Mouse (Mus musculus): Measurements from ENCODE around the gene B4galnt2. TPM values are rescaled to one million over a fixed set of nuclear protein-coding genes. Genes with fewer than 3 reads are reported as not detected.
"Not testable (repeated sequence)": the region's sequence is repeated elsewhere in the genome, so short reads cannot be mapped to it uniquely, and the experiment has no call there.

The B4galnt2 gene
- polyA plus RNA-seq, 1 experiment from 2014 or later = not detected

DNA sequence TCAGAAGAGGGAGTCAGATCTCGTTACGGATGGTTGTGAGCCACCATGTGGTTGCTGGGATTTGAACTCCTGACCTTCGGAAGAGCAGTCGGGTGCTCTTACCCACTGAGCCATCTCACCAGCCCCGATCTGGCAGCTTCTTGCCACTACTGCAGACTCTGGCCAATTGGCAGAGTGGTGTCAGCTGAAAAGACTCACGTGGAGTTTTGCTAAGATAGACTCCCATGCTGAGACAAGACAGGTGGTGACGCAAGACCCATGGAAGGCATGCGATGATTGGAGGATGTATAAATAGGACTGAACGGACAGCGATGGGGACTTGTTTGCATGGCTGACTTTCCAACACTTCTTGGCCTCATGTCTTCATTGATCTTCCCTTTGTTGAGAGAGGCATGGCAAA lies 17.5 kb upstream of the B4galnt2 start:
- not testable (repeated sequence) for DNase-seq (ENCODE audit: low spot score); H3K4me3 ChIP-seq (replicated peaks; ENCODE audit: low read length); H3K27me3 ChIP-seq (ENCODE audit: control insufficient read depth, insufficient read depth, low read length); H3K4me2 ChIP-seq (replicated peaks); H3K27ac ChIP-seq; H3K36me3 ChIP-seq (replicated peaks; ENCODE audit: control insufficient read depth, insufficient read depth); ATAC-seq (ENCODE audit: low FRiP score); H3K4me1 ChIP-seq (replicated peaks; ENCODE audit: control insufficient read depth, insufficient read depth, low read length); H3K9me3 ChIP-seq (ENCODE audit: control insufficient read depth, low read length); H3K9ac ChIP-seq
- WGBS = 92% methylated on average over 8 of the region's 10 CpGs

DNA sequence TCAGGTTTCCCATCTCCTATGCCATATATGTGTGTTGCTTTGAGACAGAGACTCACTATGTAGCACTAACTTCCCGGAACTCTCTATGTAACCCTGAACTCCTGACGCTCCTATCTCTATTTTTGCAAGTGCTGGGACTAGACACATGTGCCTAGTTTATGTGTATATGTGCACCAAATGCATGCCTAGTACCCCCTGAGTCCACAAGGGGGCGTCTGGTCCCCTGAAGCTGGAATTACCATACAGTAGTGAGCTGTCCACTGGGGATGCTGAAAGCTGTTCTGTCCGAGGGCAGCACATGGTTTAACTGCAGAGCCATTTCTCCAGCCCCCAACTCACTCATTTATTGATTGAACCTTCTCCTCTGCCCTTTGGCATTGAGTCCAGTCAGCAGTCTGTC lies 11.7 kb upstream of the B4galnt2 start:
- H3K36me3 ChIP-seq (replicated peaks; ENCODE audit: control insufficient read depth, insufficient read depth) = no peaks in the 10 kb centered on the region
- 76% methylated on average over 4 of the region's 4 CpGs for WGBS

GRCm38 (mm10) chr11:95925976-95926375 lies 11.3 kb upstream of the B4galnt2 start:
- Histone ChIP-seq H3K36me3 (replicated peaks; ENCODE audit: control insufficient read depth, insufficient read depth) (no peaks in the 10 kb centered on the region), H3K9me3 (ENCODE audit: control insufficient read depth, low read length) (0 out of 2 replicates have a peak, but pooled peaks cover 6% of the 10 kb centered on the region), H3K4me1 (replicated peaks; ENCODE audit: control insufficient read depth, insufficient read depth, low read length) (no peaks in the 10 kb centered on the region), H3K27ac (no peak overlapping the region), H3K27me3 (ENCODE audit: control insufficient read depth, insufficient read depth, low read length) (peaks cover 20% of the 10 kb centered on the region), H3K9ac (no peak overlapping the region), H3K4me3 (replicated peaks; ENCODE audit: low read length) (no peak overlapping the region), H3K4me2 (replicated peaks) (no peak overlapping the region)
- DNase-seq (ENCODE audit: low spot score) = no peak
- no peak for ATAC-seq (ENCODE audit: low FRiP score)
- 90% methylated on average over 5 of the region's 5 CpGs for WGBS

More for the DNA sequence above, 11.7 kb upstream of the B4galnt2 start:
- Histone ChIP-seq H3K4me2 (replicated peaks) (no peak overlapping the region), H3K4me1 (replicated peaks; ENCODE audit: control insufficient read depth, insufficient read depth, low read length) (no peaks in the 10 kb centered on the region), H3K4me3 (replicated peaks; ENCODE audit: low read length) (no peak overlapping the region), H3K27me3 (ENCODE audit: control insufficient read depth, insufficient read depth, low read length) (peaks cover 20% of the 10 kb centered on the region), H3K9ac (no peak overlapping the region), H3K9me3 (ENCODE audit: control insufficient read depth, low read length) (0 out of 2 replicates have a peak, but pooled peaks cover 6% of the 10 kb centered on the region), H3K27ac (no peak overlapping the region)
- no peak for ATAC-seq (ENCODE audit: low FRiP score)
- no peak for DNase-seq (ENCODE audit: low spot score)

DNA sequence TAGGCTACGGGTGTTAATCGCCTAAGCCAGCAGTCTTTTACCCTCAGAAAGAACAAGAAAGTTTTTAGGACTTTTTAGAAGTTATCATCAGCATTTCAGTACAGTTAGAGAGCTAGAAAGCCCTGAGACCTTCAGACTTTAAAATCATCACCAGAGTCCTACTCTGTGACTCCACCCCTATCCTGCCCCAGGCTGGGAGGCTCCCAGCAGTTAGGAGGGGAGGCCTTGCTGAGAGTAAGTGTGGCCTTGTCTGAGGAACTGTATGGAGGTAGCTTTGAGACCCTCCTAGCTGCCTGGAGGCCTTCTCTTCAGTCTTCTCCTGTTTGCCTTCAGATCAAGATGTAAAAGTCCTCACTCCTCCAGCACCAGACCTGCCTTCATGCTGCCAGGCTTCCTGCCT lies 9.5 kb upstream of the B4galnt2 start:
- no peaks in the 10 kb centered on the region for H3K36me3 ChIP-seq (replicated peaks; ENCODE audit: control insufficient read depth, insufficient read depth)
- H3K27ac ChIP-seq = no peak overlapping the region
- H3K4me1 ChIP-seq (replicated peaks; ENCODE audit: control insufficient read depth, insufficient read depth, low read length) = no peaks in the 10 kb centered on the region
- H3K9ac ChIP-seq = no peak overlapping the region
- DNase-seq (ENCODE audit: low spot score) (no peak), ATAC-seq (ENCODE audit: low FRiP score) (no peak)
- H3K4me2 ChIP-seq (replicated peaks) = no peak overlapping the region
- WGBS = 12% methylated on average over 2 of the region's 2 CpGs
- 0 out of 2 replicates have a peak, but pooled peaks cover 6% of the 10 kb centered on the region for H3K9me3 ChIP-seq (ENCODE audit: control insufficient read depth, low read length)
- H3K27me3 ChIP-seq (ENCODE audit: control insufficient read depth, insufficient read depth, low read length) = peaks cover 26% of the 10 kb centered on the region
- no peak overlapping the region for H3K4me3 ChIP-seq (replicated peaks; ENCODE audit: low read length)

GRCm38 (mm10) chr11:95923477-95923876 lies 8.8 kb upstream of the B4galnt2 start:
- H3K4me3 ChIP-seq (replicated peaks; ENCODE audit: low read length); H3K27ac ChIP-seq; H3K4me1 ChIP-seq (replicated peaks; ENCODE audit: control insufficient read depth, insufficient read depth, low read length); DNase-seq (ENCODE audit: low spot score); H3K36me3 ChIP-seq (replicated peaks; ENCODE audit: control insufficient read depth, insufficient read depth); H3K9me3 ChIP-seq (ENCODE audit: control insufficient read depth, low read length); ATAC-seq (ENCODE audit: low FRiP score); H3K9ac ChIP-seq; H3K4me2 ChIP-seq (replicated peaks): not testable (repeated sequence)
- 2% methylated on average over 3 of the region's 6 CpGs for WGBS
- peaks cover 31% of the 10 kb centered on the region for H3K27me3 ChIP-seq (ENCODE audit: control insufficient read depth, insufficient read depth, low read length)

- no peak overlapping the region for H3K9ac ChIP-seq
- H3K4me3 ChIP-seq (replicated peaks; ENCODE audit: low read length) = no peak overlapping the region
- H3K4me1 ChIP-seq (replicated peaks; ENCODE audit: control insufficient read depth, insufficient read depth, low read length) = no peaks in the 10 kb centered on the region
- no peak overlapping the region for H3K27ac ChIP-seq
- H3K4me2 ChIP-seq (replicated peaks) = no peak overlapping the region
- H3K9me3 ChIP-seq (ENCODE audit: control insufficient read depth, low read length) = no peaks in the 10 kb centered on the region
- H3K36me3 ChIP-seq (replicated peaks; ENCODE audit: control insufficient read depth, insufficient read depth) = no peaks in the 10 kb centered on the region
- peaks cover 44% of the 10 kb centered on the region for H3K27me3 ChIP-seq (ENCODE audit: control insufficient read depth, insufficient read depth, low read length)
- no peak for DNase-seq (ENCODE audit: low spot score)
- ATAC-seq (ENCODE audit: low FRiP score) = no peak
- 60% methylated on average over 12 of the region's 12 CpGs for WGBS
These were observed 7.4 kb upstream of the B4galnt2 start for GRCm38 (mm10) chr11:95921991-95922621.

- 2% methylated on average over 5 of the region's 5 CpGs for WGBS
These were observed 1.7 kb upstream of the B4galnt2 start for GRCm38 (mm10) chr11:95916426-95916825.

GRCm38 (mm10) chr11:95915006-95915710 lies 467 bp upstream of the B4galnt2 start:
- Histone ChIP-seq H3K4me2 (replicated peaks) (peak overlapping the region; percentile 23), H3K4me1 (replicated peaks; ENCODE audit: control insufficient read depth, insufficient read depth, low read length) (peaks cover 5% of the 10 kb centered on the region), H3K4me3 (replicated peaks; ENCODE audit: low read length) (peak overlapping the region; percentile 9; the same call in 1 of the 2 replicates), H3K27me3 (ENCODE audit: control insufficient read depth, insufficient read depth, low read length) (peaks cover 90% of the 10 kb centered on the region), H3K27ac (no peak overlapping the region), H3K36me3 (replicated peaks; ENCODE audit: control insufficient read depth, insufficient read depth) (no peaks in the 10 kb centered on the region), H3K9ac (no peak overlapping the region), H3K9me3 (ENCODE audit: control insufficient read depth, low read length) (no peaks in the 10 kb centered on the region)
- WGBS = 2% methylated on average over 28 of the region's 28 CpGs
- ATAC-seq (ENCODE audit: low FRiP score) (no peak), DNase-seq (ENCODE audit: low spot score) (no peak)

More at GRCm38 (mm10) chr11:95916426-95916825, 1.7 kb upstream of the B4galnt2 start:
- H3K27me3 ChIP-seq (ENCODE audit: control insufficient read depth, insufficient read depth, low read length) = peaks cover 82% of the 10 kb centered on the region
- ATAC-seq (ENCODE audit: low FRiP score) (no peak), DNase-seq (ENCODE audit: low spot score) (no peak)
- no peak overlapping the region for H3K4me3 ChIP-seq (replicated peaks; ENCODE audit: low read length)
- H3K9ac ChIP-seq = no peak overlapping the region
- no peak overlapping the region for H3K4me2 ChIP-seq (replicated peaks)
- no peaks in the 10 kb centered on the region for H3K9me3 ChIP-seq (ENCODE audit: control insufficient read depth, low read length)
- no peak overlapping the region for H3K27ac ChIP-seq
- H3K36me3 ChIP-seq (replicated peaks; ENCODE audit: control insufficient read depth, insufficient read depth) = no peaks in the 10 kb centered on the region
- H3K4me1 ChIP-seq (replicated peaks; ENCODE audit: control insufficient read depth, insufficient read depth, low read length) = peaks cover 5% of the 10 kb centered on the region

GRCm38 (mm10) chr11:95913959-95914566 lies 628 bp downstream of the B4galnt2 start:
- ATAC-seq (ENCODE audit: low FRiP score) = no peak
- DNase-seq (ENCODE audit: low spot score) = no peak
- 6% methylated on average over 14 of the region's 14 CpGs for WGBS
- Histone ChIP-seq H3K27me3 (ENCODE audit: control insufficient read depth, insufficient read depth, low read length) (peaks cover 88% of the 10 kb centered on the region), H3K4me2 (replicated peaks) (peak overlapping the region; percentile 23), H3K9me3 (ENCODE audit: control insufficient read depth, low read length) (no peaks in the 10 kb centered on the region), H3K9ac (0 out of 2 replicates have a peak overlapping the region, but pooled peaks have one; percentile 6), H3K27ac (no peak overlapping the region), H3K4me3 (replicated peaks; ENCODE audit: low read length) (no peak overlapping the region), H3K4me1 (replicated peaks; ENCODE audit: control insufficient read depth, insufficient read depth, low read length) (peaks cover 5% of the 10 kb centered on the region), H3K36me3 (replicated peaks; ENCODE audit: control insufficient read depth, insufficient read depth) (no peaks in the 10 kb centered on the region)
